Mouse (Mus musculus): ENCODE data around the gene Btnl4. TPM values are rescaled to one million over a fixed set of nuclear protein-coding genes. Genes with fewer than 3 reads are reported as not detected.
"Not testable (repeated sequence)": the region's sequence is repeated elsewhere in the genome, so short reads cannot be mapped to it uniquely, and the experiment has no call there.

Gene Btnl4
- not detected in 2 replicates for polyA plus RNA-seq (2014; fragmentation: Nextera tagmentation; extraction: Ambion mirVana)

GRCm38 (mm10) chr17:34477238-34478013, at the start of gene Btnl4:
Btnl4 (minus strand) TSS chr17:34477318.
- 92% methylated on average over 3 of the region's 5 CpGs for WGBS
- not testable (repeated sequence) for ATAC-seq (ENCODE audit: low FRiP score)

GRCm38 (mm10) chr17:34519001-34519400, 41.9 kb upstream of the Btnl4 start:
- DNase-seq (ENCODE audit: low spot score, missing footprints) (no peak), ATAC-seq (ENCODE audit: low FRiP score) (no peak)
- no peak overlapping the region for H3K4me3 ChIP-seq (ENCODE audit: low read depth, low read length)
- H3K27me3 ChIP-seq (ENCODE audit: control insufficient read depth, insufficient read depth, low read length), result no peaks in the 10 kb centered on the region
- H3K9ac ChIP-seq (ENCODE audit: low read length), result no peak overlapping the region
- 65% methylated on average over 1 of the region's 1 CpGs for WGBS
- H3K27ac ChIP-seq (ENCODE audit: low read depth, low read length), result no peak overlapping the region
- H3K4me2 ChIP-seq, result no peak overlapping the region
- no peaks in the 10 kb centered on the region for H3K9me3 ChIP-seq (ENCODE audit: control insufficient read depth, low read length)
- no peaks in the 10 kb centered on the region for H3K36me3 ChIP-seq (ENCODE audit: control insufficient read depth, insufficient read depth, low read length)
- no peaks in the 10 kb centered on the region for H3K4me1 ChIP-seq (ENCODE audit: control insufficient read depth, insufficient read depth, low read length)

More at GRCm38 (mm10) chr17:34477238-34478013, at the start of gene Btnl4:
- not testable (repeated sequence) for H3K36me3 ChIP-seq (ENCODE audit: control insufficient read depth, insufficient read depth, low read length); H3K4me2 ChIP-seq; H3K9ac ChIP-seq (ENCODE audit: low read length); H3K27me3 ChIP-seq (ENCODE audit: control insufficient read depth, insufficient read depth, low read length); DNase-seq (ENCODE audit: low spot score, missing footprints); H3K4me1 ChIP-seq (ENCODE audit: control insufficient read depth, insufficient read depth, low read length); H3K9me3 ChIP-seq (ENCODE audit: control insufficient read depth, low read length); H3K4me3 ChIP-seq (ENCODE audit: low read depth, low read length); H3K27ac ChIP-seq (ENCODE audit: low read depth, low read length)

GRCm38 (mm10) chr17:34518571-34518970, 41.5 kb upstream of the Btnl4 start:
- not testable (repeated sequence) for H3K27ac ChIP-seq (ENCODE audit: low read depth, low read length); H3K9ac ChIP-seq (ENCODE audit: low read length); H3K36me3 ChIP-seq (ENCODE audit: control insufficient read depth, insufficient read depth, low read length); H3K4me2 ChIP-seq; H3K4me1 ChIP-seq (ENCODE audit: control insufficient read depth, insufficient read depth, low read length); DNase-seq (ENCODE audit: low spot score, missing footprints); H3K4me3 ChIP-seq (ENCODE audit: low read depth, low read length); ATAC-seq (ENCODE audit: low FRiP score); H3K27me3 ChIP-seq (ENCODE audit: control insufficient read depth, insufficient read depth, low read length); H3K9me3 ChIP-seq (ENCODE audit: control insufficient read depth, low read length)
- WGBS, result 78% methylated on average over 3 of the region's 3 CpGs

- H3K27ac ChIP-seq (ENCODE audit: low read depth, low read length), result no peak overlapping the region
- ATAC-seq (ENCODE audit: low FRiP score), result no peak
- no peak overlapping the region for H3K9ac ChIP-seq (ENCODE audit: low read length)
- 82% methylated on average over 4 of the region's 4 CpGs for WGBS
- no peak for DNase-seq (ENCODE audit: low spot score, missing footprints)
- no peaks in the 10 kb centered on the region for H3K4me1 ChIP-seq (ENCODE audit: control insufficient read depth, insufficient read depth, low read length)
- no peaks in the 10 kb centered on the region for H3K36me3 ChIP-seq (ENCODE audit: control insufficient read depth, insufficient read depth, low read length)
- no peaks in the 10 kb centered on the region for H3K9me3 ChIP-seq (ENCODE audit: control insufficient read depth, low read length)
- H3K4me2 ChIP-seq, result no peak overlapping the region
- H3K27me3 ChIP-seq (ENCODE audit: control insufficient read depth, insufficient read depth, low read length), result no peaks in the 10 kb centered on the region
- no peak overlapping the region for H3K4me3 ChIP-seq (ENCODE audit: low read depth, low read length)
These were observed 40.7 kb upstream of the Btnl4 start for GRCm38 (mm10) chr17:34517795-34518194.

- Histone ChIP-seq H3K27me3 (ENCODE audit: control insufficient read depth, insufficient read depth, low read length) (no peaks in the 10 kb centered on the region), H3K4me3 (ENCODE audit: low read depth, low read length) (no peak within 1 kb of the TSS), H3K4me1 (ENCODE audit: control insufficient read depth, insufficient read depth, low read length) (no peaks in the 10 kb centered on the region), H3K27ac (ENCODE audit: low read depth, low read length) (no peak within 1 kb of the TSS), H3K9ac (ENCODE audit: low read length) (no peak within 1 kb of the TSS), H3K9me3 (ENCODE audit: control insufficient read depth, low read length) (no peaks in the 10 kb centered on the region), H3K4me2 (no peak within 1 kb of the TSS), H3K36me3 (ENCODE audit: control insufficient read depth, insufficient read depth, low read length) (no peaks in the 10 kb centered on the region)
- ATAC-seq (ENCODE audit: low FRiP score) (no peak), DNase-seq (ENCODE audit: low spot score, missing footprints) (no peak)
- WGBS, result 84% methylated on average over 4 of the region's 4 CpGs
These were observed 40.1 kb upstream of the Btnl4 start, which contains the start of gene Btnl6 for GRCm38 (mm10) chr17:34517252-34517651. Btnl6 (minus strand) TSS chr17:34517352.

- ATAC-seq (ENCODE audit: low FRiP score) (no peak), DNase-seq (ENCODE audit: low spot score, missing footprints) (no peak)
- H3K9me3 ChIP-seq (ENCODE audit: control insufficient read depth, low read length), result no peaks in the 10 kb centered on the region
- no peaks in the 10 kb centered on the region for H3K4me1 ChIP-seq (ENCODE audit: control insufficient read depth, insufficient read depth, low read length)
- no peaks in the 10 kb centered on the region for H3K36me3 ChIP-seq (ENCODE audit: control insufficient read depth, insufficient read depth, low read length)
- H3K9ac ChIP-seq (ENCODE audit: low read length), result no peak overlapping the region
- WGBS, result 89% methylated on average over 2 of the region's 2 CpGs
- H3K4me3 ChIP-seq (ENCODE audit: low read depth, low read length), result no peak overlapping the region
- H3K4me2 ChIP-seq, result no peak overlapping the region
- H3K27me3 ChIP-seq (ENCODE audit: control insufficient read depth, insufficient read depth, low read length), result no peaks in the 10 kb centered on the region
- no peak overlapping the region for H3K27ac ChIP-seq (ENCODE audit: low read depth, low read length)
These were observed 39.4 kb upstream of the Btnl4 start for GRCm38 (mm10) chr17:34516514-34516913.

- not testable (repeated sequence) for H3K4me2 ChIP-seq; H3K27ac ChIP-seq (ENCODE audit: low read depth, low read length); H3K27me3 ChIP-seq (ENCODE audit: control insufficient read depth, insufficient read depth, low read length); H3K36me3 ChIP-seq (ENCODE audit: control insufficient read depth, insufficient read depth, low read length); H3K4me1 ChIP-seq (ENCODE audit: control insufficient read depth, insufficient read depth, low read length); H3K4me3 ChIP-seq (ENCODE audit: low read depth, low read length); DNase-seq (ENCODE audit: low spot score, missing footprints); H3K9ac ChIP-seq (ENCODE audit: low read length); ATAC-seq (ENCODE audit: low FRiP score); H3K9me3 ChIP-seq (ENCODE audit: control insufficient read depth, low read length)
- WGBS, result 65% methylated on average over 1 of the region's 1 CpGs
These were observed 34.6 kb upstream of the Btnl4 start for GRCm38 (mm10) chr17:34511723-34512122.

GRCm38 (mm10) chr17:34507591-34507990, 30.5 kb upstream of the Btnl4 start:
- no peak overlapping the region for H3K27ac ChIP-seq (ENCODE audit: low read depth, low read length)

GRCm38 (mm10) chr17:34497726-34498125, 20.6 kb upstream of the Btnl4 start:
- not testable (repeated sequence) for ATAC-seq (ENCODE audit: low FRiP score); H3K4me3 ChIP-seq (ENCODE audit: low read depth, low read length); H3K4me1 ChIP-seq (ENCODE audit: control insufficient read depth, insufficient read depth, low read length); H3K9ac ChIP-seq (ENCODE audit: low read length); DNase-seq (ENCODE audit: low spot score, missing footprints); H3K27me3 ChIP-seq (ENCODE audit: control insufficient read depth, insufficient read depth, low read length); H3K27ac ChIP-seq (ENCODE audit: low read depth, low read length); H3K36me3 ChIP-seq (ENCODE audit: control insufficient read depth, insufficient read depth, low read length); H3K4me2 ChIP-seq; H3K9me3 ChIP-seq (ENCODE audit: control insufficient read depth, low read length)
- WGBS, result 83% methylated on average over 2 of the region's 4 CpGs

More at GRCm38 (mm10) chr17:34507591-34507990, 30.5 kb upstream of the Btnl4 start:
- no peaks in the 10 kb centered on the region for H3K4me1 ChIP-seq (ENCODE audit: control insufficient read depth, insufficient read depth, low read length)
- H3K36me3 ChIP-seq (ENCODE audit: control insufficient read depth, insufficient read depth, low read length), result no peaks in the 10 kb centered on the region
- no peak overlapping the region for H3K4me2 ChIP-seq
- no peak overlapping the region for H3K4me3 ChIP-seq (ENCODE audit: low read depth, low read length)
- ATAC-seq (ENCODE audit: low FRiP score) (no peak), DNase-seq (ENCODE audit: low spot score, missing footprints) (no peak)
- no peak overlapping the region for H3K9ac ChIP-seq (ENCODE audit: low read length)
- H3K27me3 ChIP-seq (ENCODE audit: control insufficient read depth, insufficient read depth, low read length), result no peaks in the 10 kb centered on the region
- H3K9me3 ChIP-seq (ENCODE audit: control insufficient read depth, low read length), result no peaks in the 10 kb centered on the region
